Mouse (Mus musculus) urinary bladder, postnatal 10 days (tissue): ENCODE data around the gene Fgfr2.
A peak's percentile ranks its signal among the peaks of the same experiment; 100 is the strongest.

Source experiments
- DNase-seq: peaks from one replicate; pipeline ENCODE4 v3.0.0; 2022; ENCODE audit warnings: low spot score

Gene Fgfr2

DNA sequence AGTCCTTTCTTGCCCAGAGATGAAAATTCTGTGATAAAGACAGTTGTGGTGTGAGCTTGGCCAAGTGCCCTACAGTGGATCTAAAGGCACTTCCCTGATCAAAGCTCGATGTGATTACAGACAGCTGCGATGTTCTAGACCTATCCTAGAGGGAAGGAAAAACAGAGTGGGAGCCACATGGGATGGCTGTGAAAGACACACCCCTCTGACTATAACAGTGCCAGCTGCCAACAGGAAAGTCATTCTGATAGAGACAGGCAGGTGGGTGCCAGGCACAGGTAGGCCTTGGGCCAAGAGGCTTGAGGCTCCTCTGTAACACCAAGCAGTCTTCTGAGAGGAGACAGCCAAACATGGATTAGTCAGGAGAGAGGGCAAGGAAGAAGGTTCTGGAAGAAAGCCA lies 2104.0 kb downstream of the Fgfr2 start:
- DNase-seq = no peak

DNA sequence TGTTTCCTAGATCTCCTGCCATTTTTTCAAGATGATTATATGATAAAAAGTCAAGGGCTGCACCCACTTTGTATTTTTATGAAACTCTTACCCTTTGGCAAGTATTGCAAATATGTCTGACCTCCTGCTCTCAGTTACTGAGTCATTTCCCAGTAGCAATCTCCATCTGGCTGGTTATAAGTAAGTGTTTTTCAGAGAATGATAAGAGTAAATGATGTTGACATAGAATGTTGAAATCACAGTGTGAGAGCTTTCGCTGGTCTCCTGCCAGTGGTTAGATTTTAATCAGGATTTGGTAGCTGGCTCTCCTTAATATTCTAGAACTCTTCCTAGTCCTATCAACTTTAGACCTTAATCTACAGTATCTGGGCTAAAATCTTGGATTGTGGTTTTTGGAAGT lies 2111.2 kb downstream of the Fgfr2 start:
- no peak for DNase-seq

- no peak for DNase-seq
Observed at GRCm38 (mm10) chr7:131009178-131009577, 2114.0 kb downstream of the Fgfr2 start.

DNA sequence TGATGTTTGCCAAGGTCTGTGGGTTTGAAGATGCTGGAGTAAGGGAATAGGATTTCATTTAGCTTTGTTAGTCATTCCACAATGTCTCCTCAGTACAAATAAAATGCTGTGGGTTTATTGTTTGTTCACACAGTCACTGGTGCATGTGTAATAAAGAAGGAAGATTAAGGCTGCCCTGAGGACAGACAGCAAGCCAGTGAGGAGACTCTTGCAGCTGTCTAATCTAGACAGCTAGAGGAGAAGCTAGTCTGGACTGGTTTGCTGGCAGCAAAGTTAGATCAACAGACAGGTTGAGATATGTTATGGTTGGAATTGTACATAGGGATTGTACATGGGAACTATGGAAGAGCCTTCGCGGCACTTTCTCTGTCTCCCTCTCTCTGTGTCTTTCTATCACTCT lies 2115.9 kb downstream of the Fgfr2 start:
- DNase-seq = no peak

- no peak for DNase-seq
Observed at GRCm38 (mm10) chr7:131004071-131004470, 2119.1 kb downstream of the Fgfr2 start.

GRCm38 (mm10) chr7:131001976-131002726 lies 2121.0 kb downstream of the Fgfr2 start:
- no peak for DNase-seq

DNA sequence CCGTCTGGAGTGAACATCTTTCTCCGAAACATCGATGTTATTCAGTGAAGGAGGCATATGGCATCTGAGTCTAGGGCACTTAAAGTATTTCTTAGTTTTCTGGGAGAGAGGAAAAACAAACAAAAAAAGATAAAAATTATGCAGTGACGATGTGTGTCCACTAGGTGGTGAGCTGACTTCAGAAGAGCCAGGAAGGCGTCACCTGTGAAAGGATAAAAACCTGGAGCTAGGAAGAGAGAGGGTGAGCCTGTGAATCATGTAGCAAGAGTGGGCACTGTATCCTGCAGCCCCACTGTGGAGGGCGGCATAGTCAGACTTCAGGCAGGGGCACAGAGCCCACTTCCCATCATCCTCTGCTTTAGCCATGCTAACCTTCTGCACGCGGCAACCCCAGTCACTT lies 2129.2 kb downstream of the Fgfr2 start:
- no peak for DNase-seq

DNA sequence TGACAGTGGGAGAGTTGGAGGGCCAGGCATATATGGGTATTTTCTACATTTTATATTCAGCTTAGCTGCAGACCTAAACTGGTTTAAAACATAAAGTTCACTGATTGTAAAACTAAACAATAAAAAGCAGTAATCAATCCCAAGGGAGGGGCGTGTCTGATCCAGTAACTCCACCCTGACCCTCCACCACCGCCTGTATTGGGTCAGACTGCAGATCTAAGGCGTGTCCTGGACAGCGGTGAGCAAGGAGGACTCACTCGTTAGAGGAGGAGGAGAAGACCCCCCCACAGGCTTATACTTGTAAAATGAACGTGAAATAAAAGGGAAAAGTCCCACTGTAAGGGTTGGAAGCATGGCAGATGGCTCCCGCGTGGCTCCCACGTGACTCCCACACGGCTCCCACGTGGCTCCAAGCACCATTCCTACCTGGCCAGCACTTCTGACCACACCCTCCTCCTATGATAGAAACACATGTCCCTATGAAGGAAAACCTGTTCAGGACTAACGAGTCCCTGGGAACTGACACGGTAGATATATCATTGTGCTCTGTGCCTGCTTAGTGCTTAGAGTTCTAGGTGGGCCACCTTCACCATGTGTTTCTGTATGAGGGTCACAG lies 2131.9 kb downstream of the Fgfr2 start:
- no peak for DNase-seq

DNA sequence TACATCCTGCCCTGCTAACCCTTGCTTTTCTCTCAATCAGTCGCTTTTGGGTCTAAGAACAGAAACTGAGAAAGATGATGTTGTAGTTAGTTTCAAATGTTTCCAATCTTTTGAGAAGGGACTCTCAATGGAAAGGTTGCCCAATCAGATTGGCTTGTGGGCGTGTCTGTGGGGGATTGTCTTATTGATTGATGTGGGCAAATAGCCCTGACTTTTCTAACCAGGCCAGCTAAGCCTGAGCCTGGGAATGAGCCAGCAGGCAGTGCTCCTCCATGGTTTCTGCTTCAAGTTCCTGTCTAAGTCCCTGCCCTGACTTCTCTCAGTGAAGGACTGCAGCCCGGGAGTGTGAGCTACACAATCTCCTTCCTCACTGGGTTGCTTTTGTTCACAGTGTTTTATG lies 2133.8 kb downstream of the Fgfr2 start:
- DNase-seq = no peak

- DNase-seq = no peak
Observed at GRCm38 (mm10) chr7:130988146-130988545, 2135.0 kb downstream of the Fgfr2 start.

DNA sequence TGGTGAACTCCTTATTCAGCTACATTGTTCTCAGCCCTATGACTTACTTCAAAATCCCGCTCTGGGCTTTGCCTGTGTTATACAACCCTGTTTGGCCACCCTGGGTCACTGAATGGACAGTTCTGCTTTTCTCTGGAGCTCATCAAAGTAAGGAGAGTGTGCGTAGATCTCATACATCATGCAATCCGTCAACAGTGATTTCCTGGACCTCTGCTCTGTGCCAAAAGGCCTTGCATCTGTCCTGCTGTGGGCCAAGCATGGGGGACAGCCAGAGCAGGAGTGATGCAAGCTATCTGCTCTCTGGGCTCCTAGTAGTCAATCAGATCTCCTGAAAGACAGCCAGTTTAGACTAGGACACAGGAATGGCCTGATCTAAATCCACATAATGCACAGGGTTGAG lies 2137.4 kb downstream of the Fgfr2 start:
- no peak for DNase-seq

- no peak for DNase-seq
Observed at GRCm38 (mm10) chr7:130985193-130985592, 2138.0 kb downstream of the Fgfr2 start.

DNA sequence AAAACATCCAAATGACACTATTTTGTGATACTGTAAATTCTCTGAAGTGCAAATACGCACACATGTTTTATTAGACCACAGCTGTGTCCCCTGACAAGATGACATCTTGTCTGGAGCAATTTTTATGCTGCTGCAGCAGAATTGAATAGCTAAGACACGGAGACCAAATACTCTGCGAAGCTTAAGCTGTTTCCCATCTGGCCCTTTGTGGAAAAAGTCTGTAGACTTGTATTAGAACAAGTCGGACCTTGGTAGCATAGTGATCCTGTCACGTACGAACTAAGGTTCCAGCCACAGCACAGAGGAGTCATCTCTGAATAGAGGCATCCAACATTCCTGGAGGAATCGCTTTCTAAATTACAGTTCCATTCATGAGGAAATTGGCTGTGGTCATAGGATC lies 2138.9 kb downstream of the Fgfr2 start:
- no peak for DNase-seq

GRCm38 (mm10) chr7:130982881-130983280 lies 2140.3 kb downstream of the Fgfr2 start:
- no peak for DNase-seq

DNA sequence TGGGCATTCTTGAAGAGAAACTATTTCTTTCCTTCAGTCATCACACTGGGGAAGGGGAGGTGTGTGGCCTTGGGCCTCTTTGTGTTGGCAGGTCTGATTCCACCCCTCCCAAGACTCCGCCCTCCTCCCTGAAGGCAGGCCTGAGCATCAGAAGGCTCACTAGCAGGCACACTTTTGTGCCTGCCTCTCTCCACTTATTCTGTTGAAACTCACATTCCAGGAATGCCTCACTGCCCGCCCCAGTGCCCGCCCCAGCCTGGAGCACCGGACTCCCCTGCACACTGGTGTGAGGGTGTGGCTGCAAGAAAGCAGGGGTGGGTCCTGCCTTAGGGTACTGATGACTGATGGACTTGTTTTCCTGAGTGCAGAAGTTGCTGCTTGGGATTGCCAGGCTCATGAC lies 2140.8 kb downstream of the Fgfr2 start:
- DNase-seq = no peak

DNA sequence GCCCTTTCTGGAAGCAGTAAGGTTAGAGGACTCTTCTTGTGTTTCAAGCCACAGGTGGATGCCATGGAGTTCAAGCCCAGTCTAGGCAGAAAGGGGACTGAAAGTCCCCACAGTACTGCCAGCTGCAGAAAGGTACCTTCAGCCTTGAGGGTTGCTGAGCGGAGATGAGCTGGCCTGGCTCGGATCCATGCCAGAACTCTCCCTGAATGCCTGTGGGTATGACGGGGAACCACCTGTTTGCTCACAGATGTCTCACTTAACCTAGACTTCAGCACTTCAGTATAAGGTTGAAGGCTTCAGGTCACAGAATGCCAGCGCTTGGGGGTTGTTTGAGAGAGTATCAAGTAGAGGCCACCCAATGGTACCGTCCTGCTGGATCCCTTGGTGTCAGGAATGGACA lies 2143.0 kb downstream of the Fgfr2 start:
- DNase-seq = no peak

- DNase-seq = no peak
Observed at GRCm38 (mm10) chr7:130978545-130978944, 2144.6 kb downstream of the Fgfr2 start.

GRCm38 (mm10) chr7:130977794-130978521 lies 2145.2 kb downstream of the Fgfr2 start:
- peak; percentile 50 for DNase-seq

- no peak for DNase-seq
Observed at GRCm38 (mm10) chr7:130976305-130976935, 2146.7 kb downstream of the Fgfr2 start.

DNA sequence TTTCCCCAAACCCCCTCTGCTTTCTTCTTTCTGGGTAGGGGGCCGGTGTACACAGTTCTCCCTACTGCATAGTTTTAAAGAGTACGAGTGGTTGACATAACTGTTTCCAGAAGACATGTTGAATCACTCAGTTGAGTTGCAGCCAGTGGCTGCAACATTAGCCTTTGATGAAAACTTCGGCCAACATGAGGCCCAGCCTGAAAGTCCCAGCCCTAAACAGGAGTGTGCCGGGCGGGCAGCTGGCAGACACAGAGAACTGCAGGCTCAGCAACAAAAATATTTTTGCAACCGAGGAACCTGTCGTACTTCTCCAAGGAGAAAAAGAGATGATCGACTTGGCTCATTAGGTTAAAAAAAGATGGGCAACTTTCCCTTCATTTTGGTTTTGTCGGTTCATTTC lies 2150.4 kb downstream of the Fgfr2 start:
- no peak for DNase-seq

GRCm38 (mm10) chr7:130969507-130969906 lies 2153.6 kb downstream of the Fgfr2 start:
- no peak for DNase-seq

DNA sequence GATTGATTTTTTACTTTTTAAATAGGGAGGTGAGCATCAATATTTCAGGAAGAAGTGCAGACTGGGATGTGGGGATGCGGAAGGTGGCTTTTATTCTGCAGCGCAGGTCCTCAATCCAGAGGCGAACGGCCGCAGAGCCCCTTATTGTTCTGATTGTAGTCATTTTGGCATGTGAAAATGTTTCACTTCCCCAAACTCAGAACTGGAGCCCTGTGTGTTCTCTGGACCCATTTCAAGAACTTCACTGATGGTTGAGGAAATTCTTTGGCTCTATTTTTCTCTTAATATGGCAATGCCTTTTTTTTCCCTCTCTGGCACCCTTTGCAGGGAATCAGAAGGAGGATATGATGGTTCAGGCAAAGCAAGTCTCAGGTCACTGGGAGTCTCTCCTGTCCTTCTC lies 2154.1 kb downstream of the Fgfr2 start:
- no peak for DNase-seq

GRCm38 (mm10) chr7:130968537-130968936 lies 2154.6 kb downstream of the Fgfr2 start:
- DNase-seq = no peak
